Mouse (Mus musculus) heart, embryonic 16.5 days (tissue): ENCODE results near the gene Lypla2. TPM values are rescaled to one million over a fixed set of nuclear protein-coding genes. Genes with fewer than 3 reads are reported as not detected.

ENCODE experiments used
- ATAC-seq: fragments of 200-750 bp; cut with Nextera tagmentation; replicated peaks from 2 replicates; pipeline ENCODE4 v1.8.0; 2017; ENCODE audit warnings: moderate number of reproducible peaks; ENCODE audit not compliant: insufficient read depth, low FRiP score; ENCODE audit errors: extremely low read depth
- H3K27ac ChIP-seq: fragments of 300-500 bp; sonication (generic); 2 replicates; pipeline ENCODE4 v1.5.1; 2014; ENCODE audit warnings: mild to moderate bottlenecking, low read length, control low read depth, moderate library complexity
- H3K27me3 ChIP-seq: fragments of 300-500 bp; sonication (generic); 2 replicates; pipeline ENCODE4 v1.6.1; 2014; ENCODE audit warnings: low read length, mixed read lengths; ENCODE audit not compliant: control insufficient read depth, insufficient read depth
- H3K36me3 ChIP-seq: fragments of 300-500 bp; sonication (generic); 2 replicates; pipeline ENCODE4 v1.6.1; 2014; ENCODE audit not compliant: control insufficient read depth, insufficient read depth
- H3K4me1 ChIP-seq: fragments of 300-500 bp; sonication (generic); 2 replicates; pipeline ENCODE4 v1.6.1; 2014; ENCODE audit warnings: low read length, mixed read lengths; ENCODE audit not compliant: control insufficient read depth, insufficient read depth
- H3K4me2 ChIP-seq: fragments of 300-500 bp; sonication (generic); 2 replicates; pipeline ENCODE4 v1.6.1; 2014; ENCODE audit warnings: low read depth, mild to moderate bottlenecking, control low read depth, low read length
- H3K4me3 ChIP-seq: fragments of 300-500 bp; sonication (generic); 2 replicates; pipeline ENCODE4 v1.5.1; 2014; ENCODE audit warnings: mild to moderate bottlenecking, control low read depth, low read length
- H3K9ac ChIP-seq: fragments of 300-500 bp; sonication (generic); 2 replicates; pipeline ENCODE4 v1.6.1; 2014; ENCODE audit warnings: low read length, control low read depth
- H3K9me3 ChIP-seq: fragments of 300-500 bp; sonication (generic); replicated peaks from 2 replicates; pipeline ENCODE4 v1.6.1; 2016; ENCODE audit warnings: low read length; ENCODE audit not compliant: control insufficient read depth
- WGBS: fragments of 180-500 bp; shearing (Covaris S2); extraction: QIAGEN DNeasy Blood & Tissue Kit; methylation state at CpG from one replicate; pipeline ENCODE4 v1.1.7; 2014; 5-methylcytosine and 5-hydroxymethylcytosine counted together
- polyA plus RNA-seq: library from polyadenylated mRNA; unstranded; fragments of >200 nt; fragmentation: Nextera tagmentation; extraction: Ambion mirVana; gene quantifications from 2 replicates; pipeline ENCODE4 v1.2.1, GENCODE M21; 2015

The Lypla2 gene
- polyA plus RNA-seq, 1 experiment from 2014 or later, result 73.2 TPM

DNA sequence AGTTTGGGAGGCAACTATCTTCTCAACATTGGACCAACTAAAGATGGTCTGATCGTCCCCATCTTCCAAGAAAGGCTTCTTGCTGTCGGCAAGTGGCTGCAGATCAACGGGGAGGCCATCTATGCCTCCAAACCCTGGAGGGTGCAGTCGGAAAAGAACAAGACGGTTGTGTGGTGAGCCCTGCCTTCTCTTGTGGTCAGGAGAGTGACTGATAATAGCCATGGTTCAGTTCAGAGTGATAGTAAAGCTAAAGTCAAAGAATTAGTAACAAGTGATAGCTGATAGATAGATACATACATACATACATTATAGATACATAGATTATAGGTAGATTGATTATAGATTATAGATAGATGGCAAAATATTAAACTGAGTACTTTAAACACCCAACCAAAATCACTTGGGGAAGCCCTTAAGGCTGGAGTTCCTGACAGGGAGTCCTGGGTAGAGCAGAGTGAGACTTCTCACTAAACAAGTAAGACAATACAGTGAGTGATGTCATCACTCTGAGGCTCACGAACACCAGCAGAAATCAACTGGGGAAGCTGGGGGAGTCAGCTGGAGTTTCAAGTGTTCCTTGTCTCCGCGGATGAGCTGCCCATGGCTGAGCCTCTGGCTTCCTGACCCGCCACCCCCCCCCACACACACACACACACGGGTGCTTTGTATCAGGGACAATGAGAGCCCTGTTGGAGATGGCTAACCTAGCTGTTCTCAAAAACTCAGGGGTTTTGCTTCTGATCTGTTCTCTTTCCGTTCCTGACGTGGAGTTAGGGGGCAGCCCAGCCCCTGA lies 37.5 kb downstream of the Lypla2 start:
- H3K27me3 ChIP-seq, result no peaks in the 10 kb centered on the region
- H3K4me2 ChIP-seq, result no peak overlapping the region
- H3K4me3 ChIP-seq, result no peak overlapping the region
- peaks cover 8% of the 10 kb centered on the region for H3K36me3 ChIP-seq
- H3K4me1 ChIP-seq, result no peaks in the 10 kb centered on the region
- H3K9ac ChIP-seq, result no peak overlapping the region; the same call in 1 of the 2 replicates
- ATAC-seq, result no peak
- H3K27ac ChIP-seq, result peak overlapping the region; percentile 63
- 48% methylated on average over 12 of the region's 12 CpGs for WGBS
- no peaks in the 10 kb centered on the region for H3K9me3 ChIP-seq

DNA sequence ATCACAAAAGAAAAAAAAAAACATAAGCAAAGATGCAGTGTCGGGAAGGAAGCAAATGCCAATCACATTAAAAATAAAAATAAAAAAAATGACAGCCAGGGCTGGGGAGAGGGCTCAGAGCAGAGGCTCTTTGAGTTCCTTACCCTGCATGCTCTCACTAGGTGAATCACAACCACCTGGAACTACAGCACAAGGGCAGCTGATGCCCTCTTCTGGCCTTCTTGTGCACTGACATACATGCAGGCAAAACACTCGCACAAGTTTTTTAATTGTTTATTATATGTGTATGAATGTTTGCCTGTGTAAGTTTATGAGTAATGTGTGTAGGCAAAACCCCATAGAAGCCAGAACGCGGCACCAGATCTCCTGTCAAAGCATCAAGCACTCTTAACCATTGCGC lies 40.6 kb downstream of the Lypla2 start:
- Histone ChIP-seq H3K4me2 (no peak overlapping the region), H3K4me1 (no peaks in the 10 kb centered on the region), H3K9ac (no peak overlapping the region), H3K27me3 (no peaks in the 10 kb centered on the region), H3K9me3 (no peaks in the 10 kb centered on the region), H3K36me3 (peaks cover 4% of the 10 kb centered on the region; the same call in 1 of the 2 replicates), H3K4me3 (no peak overlapping the region), H3K27ac (no peak overlapping the region)
- ATAC-seq, result no peak
- 67% methylated on average over 5 of the region's 5 CpGs for WGBS

DNA sequence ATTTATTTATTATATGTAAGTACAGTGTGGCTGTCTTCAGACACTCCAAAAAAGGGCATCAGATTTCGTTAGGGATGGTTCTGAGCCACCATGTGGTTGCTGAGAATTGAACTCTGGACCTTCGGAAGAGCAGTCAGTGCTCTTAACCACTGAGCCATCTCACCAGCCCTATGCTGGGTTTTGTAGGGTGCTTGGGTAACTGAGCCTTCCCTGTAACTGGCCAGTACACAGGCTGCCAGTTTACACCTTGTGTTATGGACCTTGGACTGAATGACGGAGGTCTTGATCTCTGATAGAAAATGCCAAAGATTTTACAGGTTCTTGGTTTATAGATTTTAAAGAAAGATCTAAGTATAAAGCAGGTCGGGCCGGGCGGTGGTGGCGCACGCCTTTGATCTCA lies 42.2 kb downstream of the Lypla2 start:
- Histone ChIP-seq H3K27me3 (no peaks in the 10 kb centered on the region), H3K4me1 (peaks cover 4% of the 10 kb centered on the region), H3K36me3 (peaks cover 4% of the 10 kb centered on the region; the same call in 1 of the 2 replicates), H3K9ac (no peak overlapping the region), H3K9me3 (no peaks in the 10 kb centered on the region), H3K27ac (no peak overlapping the region), H3K4me3 (no peak overlapping the region), H3K4me2 (no peak overlapping the region)
- ATAC-seq, result no peak
- 93% methylated on average over 8 of the region's 8 CpGs for WGBS

DNA sequence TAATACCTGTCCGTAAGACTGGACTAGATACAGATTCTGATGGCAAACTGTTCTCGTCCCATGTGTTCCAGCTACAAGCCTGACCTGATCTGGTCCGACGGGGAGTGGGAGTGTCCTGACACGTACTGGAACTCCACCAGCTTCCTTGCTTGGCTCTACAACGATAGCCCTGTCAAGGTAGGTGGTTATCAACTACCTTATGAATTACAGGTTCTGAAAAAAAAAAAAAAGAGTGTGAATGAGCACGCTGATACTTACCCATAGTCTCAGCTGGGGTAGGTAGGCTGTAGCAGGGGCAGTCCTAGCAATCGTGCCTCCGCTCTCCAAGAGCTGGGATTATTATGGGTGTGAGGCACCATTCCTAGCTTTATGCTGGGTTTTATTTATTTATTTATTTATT lies 42.6 kb downstream of the Lypla2 start:
- ATAC-seq, result no peak
- Histone ChIP-seq H3K36me3 (peaks cover 4% of the 10 kb centered on the region; the same call in 1 of the 2 replicates), H3K9ac (no peak overlapping the region), H3K9me3 (no peaks in the 10 kb centered on the region), H3K27ac (no peak overlapping the region), H3K27me3 (no peaks in the 10 kb centered on the region), H3K4me2 (no peak overlapping the region), H3K4me3 (no peak overlapping the region), H3K4me1 (peaks cover 4% of the 10 kb centered on the region)
- 88% methylated on average over 9 of the region's 9 CpGs for WGBS

DNA sequence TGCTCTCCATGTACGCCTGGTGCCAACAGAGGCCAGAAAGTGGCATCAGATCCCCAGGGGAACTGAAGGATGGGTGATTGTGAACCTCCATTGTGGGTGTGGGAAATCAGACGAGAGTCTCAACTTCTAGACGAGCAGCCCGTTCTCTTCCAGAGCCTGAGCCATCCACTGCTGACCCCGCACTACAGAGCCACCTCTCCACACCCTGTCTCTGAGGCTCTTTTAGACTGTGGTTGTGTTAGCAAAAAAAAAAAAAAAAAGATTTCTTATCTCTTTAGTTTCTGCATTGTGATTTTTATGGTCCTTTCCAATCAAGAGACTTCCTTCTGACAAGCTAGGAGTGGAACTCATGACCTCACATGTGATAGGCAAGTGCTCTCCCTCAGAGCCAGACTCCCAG lies 43.0 kb downstream of the Lypla2 start:
- H3K9ac ChIP-seq, result no peak overlapping the region
- no peak for ATAC-seq
- H3K4me1 ChIP-seq, result peaks cover 4% of the 10 kb centered on the region
- no peak overlapping the region for H3K27ac ChIP-seq
- no peaks in the 10 kb centered on the region for H3K9me3 ChIP-seq
- no peak overlapping the region for H3K4me2 ChIP-seq
- WGBS, result 84% methylated on average over 5 of the region's 5 CpGs
- H3K36me3 ChIP-seq, result peaks cover 7% of the 10 kb centered on the region; the same call in 1 of the 2 replicates
- H3K27me3 ChIP-seq, result no peaks in the 10 kb centered on the region
- no peak overlapping the region for H3K4me3 ChIP-seq

DNA sequence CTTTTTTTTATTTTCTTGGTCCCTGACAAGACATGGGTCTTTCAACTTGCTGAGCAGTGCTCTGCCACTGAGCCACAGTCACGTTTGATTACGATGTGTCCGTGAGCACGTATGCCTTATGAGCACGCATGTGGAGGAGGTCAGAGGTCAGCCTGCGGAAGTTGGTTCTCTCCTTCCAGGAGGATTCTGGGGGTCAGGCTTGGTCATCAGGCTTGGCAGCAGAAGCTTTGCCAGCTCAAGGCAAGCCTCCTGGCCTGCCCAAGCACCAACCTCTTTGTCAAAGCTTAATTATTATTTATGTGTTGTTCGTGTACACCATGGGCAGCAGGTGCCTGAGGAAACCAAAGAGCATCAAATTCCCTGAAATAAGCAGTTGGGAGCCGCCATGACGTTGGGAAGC lies 44.0 kb downstream of the Lypla2 start:
- Histone ChIP-seq H3K9me3 (no peaks in the 10 kb centered on the region), H3K4me1 (peaks cover 4% of the 10 kb centered on the region), H3K9ac (no peak overlapping the region), H3K4me3 (no peak overlapping the region), H3K27me3 (no peaks in the 10 kb centered on the region), H3K36me3 (peaks cover 9% of the 10 kb centered on the region; the same call in 1 of the 2 replicates), H3K4me2 (no peak overlapping the region), H3K27ac (no peak overlapping the region)
- no peak for ATAC-seq
- WGBS, result 92% methylated on average over 9 of the region's 9 CpGs

DNA sequence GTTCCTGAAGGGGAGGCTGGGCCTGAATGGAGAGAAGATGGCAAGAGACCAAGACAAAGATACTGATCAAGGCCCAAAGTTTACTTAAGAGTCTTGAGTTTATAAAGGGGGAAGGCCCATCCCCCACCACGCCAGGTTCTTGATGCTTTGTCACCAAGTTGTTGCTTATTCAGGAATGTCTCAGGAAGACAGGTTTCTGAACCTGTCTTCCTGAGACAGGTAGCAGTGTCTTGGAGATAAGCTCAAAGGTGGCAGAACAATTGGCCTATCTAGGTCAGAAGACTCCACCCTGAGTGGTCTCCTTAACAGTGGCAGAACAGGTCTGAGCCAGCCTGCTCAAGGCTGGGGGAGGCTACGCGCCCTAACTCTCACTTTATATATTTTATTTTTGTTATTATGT lies 45.6 kb downstream of the Lypla2 start:
- Histone ChIP-seq H3K9ac (no peak overlapping the region), H3K27ac (no peak overlapping the region), H3K27me3 (no peaks in the 10 kb centered on the region), H3K36me3 (peaks cover 8% of the 10 kb centered on the region; the same call in 1 of the 2 replicates), H3K4me3 (no peak overlapping the region), H3K9me3 (no peaks in the 10 kb centered on the region), H3K4me2 (no peak overlapping the region), H3K4me1 (peaks cover 6% of the 10 kb centered on the region)
- 85% methylated on average over 3 of the region's 3 CpGs for WGBS
- no peak for ATAC-seq

DNA sequence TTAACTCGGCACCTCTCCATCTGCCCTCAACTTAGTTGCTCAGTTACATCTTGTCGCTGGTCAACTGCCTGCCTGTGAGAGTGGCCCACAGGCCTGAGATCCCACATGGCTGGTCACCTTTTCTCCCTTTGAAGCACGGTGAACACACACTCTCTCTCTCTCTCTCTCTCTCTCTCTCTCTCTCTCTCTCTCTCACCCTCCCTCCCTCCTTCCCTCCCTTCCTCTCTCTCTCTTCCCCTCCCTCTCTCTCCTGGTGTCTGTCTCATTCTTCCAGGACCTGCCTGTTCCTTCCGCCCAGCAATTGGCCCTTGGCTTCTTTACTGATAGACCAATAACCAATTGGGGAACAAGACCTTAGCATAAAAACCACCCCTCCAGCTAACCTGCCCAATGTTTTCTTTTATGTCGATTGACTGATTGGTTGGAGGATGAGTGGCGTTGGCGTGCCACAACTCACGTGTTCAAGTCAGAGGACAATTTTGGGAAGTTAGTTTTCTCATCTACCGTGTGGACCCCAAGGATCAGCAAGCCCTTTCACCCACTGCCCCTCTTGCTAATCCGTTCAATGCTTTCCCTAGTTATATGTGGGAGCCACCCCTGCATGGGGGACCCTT lies 46.1 kb downstream of the Lypla2 start:
- no peak for ATAC-seq
- H3K9me3 ChIP-seq, result no peaks in the 10 kb centered on the region
- H3K4me1 ChIP-seq, result peaks cover 11% of the 10 kb centered on the region
- peaks cover 8% of the 10 kb centered on the region; the same call in 1 of the 2 replicates for H3K36me3 ChIP-seq
- no peak overlapping the region for H3K27ac ChIP-seq
- no peak overlapping the region for H3K4me3 ChIP-seq
- H3K27me3 ChIP-seq, result no peaks in the 10 kb centered on the region
- H3K9ac ChIP-seq, result no peak overlapping the region
- 78% methylated on average over 10 of the region's 10 CpGs for WGBS
- no peak overlapping the region for H3K4me2 ChIP-seq

DNA sequence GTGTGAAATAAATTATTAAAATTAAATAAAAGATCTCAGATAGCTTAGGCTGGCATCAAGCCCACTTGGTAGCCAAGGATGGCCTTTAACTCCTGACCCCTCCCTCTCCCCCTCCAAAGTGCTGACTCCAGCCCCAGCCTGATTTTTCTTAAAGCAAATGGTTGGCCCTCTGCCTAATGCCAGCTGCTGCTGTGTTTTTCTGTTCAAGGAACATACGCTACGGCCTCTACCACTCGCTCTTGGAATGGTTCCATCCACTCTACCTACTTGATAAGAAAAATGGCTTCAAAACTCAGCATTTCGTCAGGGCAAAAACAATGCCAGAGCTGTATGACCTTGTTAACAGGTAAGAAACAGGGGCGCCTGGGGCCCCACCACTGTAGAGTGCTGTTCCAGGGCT lies 47.1 kb downstream of the Lypla2 start:
- Histone ChIP-seq H3K27me3 (no peaks in the 10 kb centered on the region), H3K4me1 (peaks cover 11% of the 10 kb centered on the region), H3K27ac (peak overlapping the region; percentile 4; the same call in 1 of the 2 replicates), H3K4me2 (no peak overlapping the region), H3K9me3 (no peaks in the 10 kb centered on the region), H3K9ac (no peak overlapping the region), H3K4me3 (no peak overlapping the region), H3K36me3 (peaks cover 8% of the 10 kb centered on the region; the same call in 1 of the 2 replicates)
- 36% methylated on average over 5 of the region's 5 CpGs for WGBS
- ATAC-seq, result no peak
